In the genomic region with DNA sequence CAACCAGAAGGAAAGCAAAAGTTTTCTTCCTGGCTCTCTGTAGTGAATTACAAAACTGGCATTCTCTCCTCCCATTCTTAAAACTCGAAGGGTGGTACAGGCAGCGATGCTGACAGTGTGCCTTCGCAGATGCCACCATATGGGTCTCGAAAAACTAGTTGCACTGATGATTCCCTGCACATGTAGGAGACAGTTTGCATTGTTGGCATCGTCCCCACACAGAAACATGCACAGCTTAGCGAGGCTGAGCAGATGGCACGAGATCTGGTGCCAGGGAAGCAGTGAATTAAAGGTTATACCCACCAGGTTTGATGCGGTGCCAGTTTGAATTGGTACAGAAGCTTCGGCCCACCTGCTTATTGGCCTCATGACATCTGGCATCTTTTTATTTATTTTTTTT, we compare ENCODE assay signal across 9 mouse cellular contexts.
DNase-seq lines count a peak whose midpoint lies in the region; ATAC-seq and TF ChIP-seq lines count a peak whose summit lies in the region.
"Had no signal": no experiment of that assay in that cellular context is flagged by ENCODE, and none has a peak within 500 bp of the region (broad histone marks: within the 10 kb centered on the region; RNA-seq: fewer than 3 reads in every experiment).

No protein-coding gene starts in this region.

- no peak overlapping the region for H3K4me2 ChIP-seq in limb, embryonic 14.5 days (replicated peaks; ENCODE audit: low read depth, low read length, severe bottlenecking)
- H3K4me2 ChIP-seq in hindbrain, embryonic 16.5 days (ENCODE audit: low read length) = peak overlapping the region; percentile 6; the same call in 1 of the 2 replicates

- WGBS in limb, embryonic 14.5 days = 50% methylated on average over 9 of the region's 9 CpGs
- WGBS in limb, embryonic 10.5 days = 86% methylated on average over 9 of the region's 9 CpGs
- 46% methylated on average over 9 of the region's 9 CpGs for WGBS in hindbrain, embryonic 16.5 days

- H3K9ac ChIP-seq in limb, embryonic 14.5 days (ENCODE audit: low read depth, low read length, severe bottlenecking) = no peak overlapping the region
- no peak overlapping the region for H3K9ac ChIP-seq in hindbrain, embryonic 16.5 days (ENCODE audit: low read depth, low read length)

- H3K9me3 ChIP-seq in limb, embryonic 14.5 days (ENCODE audit: control insufficient read depth, low read length) = no peaks in the 10 kb centered on the region
- H3K9me3 ChIP-seq in limb, embryonic 10.5 days (replicated peaks) = no peaks in the 10 kb centered on the region
- H3K9me3 ChIP-seq in hindbrain, embryonic 16.5 days (ENCODE audit: control insufficient read depth, low read length) = no peaks in the 10 kb centered on the region

- H3K27ac ChIP-seq in limb, embryonic 14.5 days (replicated peaks; ENCODE audit: low read depth, low read length) = no peak overlapping the region
- no peak overlapping the region for H3K27ac ChIP-seq in limb, embryonic 10.5 days
- no peak overlapping the region for H3K27ac ChIP-seq in hindbrain, embryonic 16.5 days (ENCODE audit: low read depth, low read length)

- DNase-seq in limb, embryonic 14.5 days (ENCODE audit: low spot score) = peak; percentile 20
- DNase-seq in limb, embryonic 10.5 days (ENCODE audit: low spot score) = no peak
- DNase-seq in left cerebral cortex, postnatal 4 days = peak; percentile 98
- DNase-seq in urinary bladder, postnatal 14 days (ENCODE audit: low spot score) = no peak
- DNase-seq in heart, adult 8-10 months (ENCODE audit: low spot score) = no peak
- no peak for DNase-seq in heart, postnatal 25 days (ENCODE audit: low spot score)
- DNase-seq: adrenal gland, adult 2 months had no signal

- no peaks in the 10 kb centered on the region for H3K36me3 ChIP-seq in limb, embryonic 14.5 days (ENCODE audit: control insufficient read depth, insufficient read depth, low read length)
- no peaks in the 10 kb centered on the region for H3K36me3 ChIP-seq in limb, embryonic 10.5 days
- no peaks in the 10 kb centered on the region for H3K36me3 ChIP-seq in hindbrain, embryonic 16.5 days (ENCODE audit: control insufficient read depth, insufficient read depth, low read length)

- no peak for ATAC-seq in limb, embryonic 14.5 days (ENCODE audit: low FRiP score, low read depth)
- ATAC-seq in hindbrain, embryonic 16.5 days = peak; percentile 95
- no peak for ATAC-seq in erythroid progenitor cell, adult 5-6 weeks (replicated peaks; ENCODE audit: low FRiP score, poor library complexity, severe bottlenecking)

- no peak overlapping the region for H3K4me3 ChIP-seq in limb, embryonic 14.5 days (replicated peaks; ENCODE audit: low read length)
- H3K4me3 ChIP-seq in limb, embryonic 10.5 days = no peak overlapping the region
- no peak overlapping the region for H3K4me3 ChIP-seq in hindbrain, embryonic 16.5 days (ENCODE audit: low read length)

- intact Hi-C loops in left cerebral cortex, postnatal 4 days (cut with DNase I) = loop anchor here (10.0 kb wide), 1 partner anchor 612 kb away; no protein-coding TSS in a partner anchor
- intact Hi-C loops in heart, postnatal 25 days (cut with DNase I) = no loop called here

- no peak for TF ChIP-seq POLR2A in limb, embryonic 14.5 days (IDR thresholded peaks at IDR 0.05; ENCODE audit: borderline replicate concordance, extremely low read depth, insufficient read depth, insufficient read length)

- H3K4me1 ChIP-seq in limb, embryonic 14.5 days (ENCODE audit: control insufficient read depth, insufficient read depth, low read length) = peaks cover 3% of the 10 kb centered on the region; the same call in 1 of the 2 replicates
- peaks cover 18% of the 10 kb centered on the region for H3K4me1 ChIP-seq in limb, embryonic 10.5 days
- H3K4me1 ChIP-seq in hindbrain, embryonic 16.5 days (ENCODE audit: control insufficient read depth, insufficient read depth, low read depth, low read length) = no peaks in the 10 kb centered on the region

- no peaks in the 10 kb centered on the region for H3K27me3 ChIP-seq in limb, embryonic 14.5 days (ENCODE audit: control insufficient read depth, insufficient read depth, low read length)
- no peaks in the 10 kb centered on the region for H3K27me3 ChIP-seq in limb, embryonic 10.5 days (ENCODE audit: low read depth, poor library complexity, severe bottlenecking)
- no peaks in the 10 kb centered on the region for H3K27me3 ChIP-seq in hindbrain, embryonic 16.5 days (replicated peaks; ENCODE audit: control insufficient read depth, insufficient read depth, low read length)

Comparison
In these comparisons a context has a peak if more than half of its experiments do, and no peak if none do; other contexts are left out.
1. DNase-seq: peak in limb, embryonic 14.5 days (single experiment) and left cerebral cortex, postnatal 4 days (single experiment); none in limb, embryonic 10.5 days (single experiment), urinary bladder, postnatal 14 days (single experiment), heart, adult 8-10 months (single experiment) and heart, postnatal 25 days (single experiment).